17 mouse cellular contexts compared by ENCODE assay signal in the genomic region with DNA sequence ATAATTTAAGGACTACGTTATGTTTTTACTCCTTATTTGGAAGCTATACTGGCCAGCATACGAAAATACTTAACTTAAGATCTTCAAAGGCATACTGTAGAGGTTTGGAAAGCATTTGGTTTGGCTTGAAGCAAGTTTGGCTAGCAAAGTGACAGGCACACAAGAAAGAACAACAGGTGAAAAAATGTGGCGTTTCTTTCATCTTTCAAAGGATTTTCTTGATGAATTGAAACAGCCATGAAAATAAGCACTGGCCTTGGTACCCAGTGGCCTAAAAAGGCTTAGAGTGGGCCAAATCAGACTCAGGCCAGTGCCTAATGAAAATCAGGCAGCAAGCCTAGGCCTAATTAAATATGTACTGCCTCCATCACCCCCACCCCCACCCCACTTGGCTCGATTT.
DNase-seq lines count a peak whose midpoint lies in the region; ATAC-seq and TF ChIP-seq lines count a peak whose summit lies in the region.
"Had no signal": no experiment of that assay in that cellular context is flagged by ENCODE, and none has a peak within 500 bp of the region (broad histone marks: within the 10 kb centered on the region; RNA-seq: fewer than 3 reads in every experiment).

No protein-coding gene starts in this region.

- no peak overlapping the region for H3K9ac ChIP-seq in heart, embryonic 13.5 days
- H3K9ac ChIP-seq: embryonic facial prominence, embryonic 15.5 days; liver, embryonic 13.5 days; neural tube, embryonic 13.5 days had no signal

- no peaks in the 10 kb centered on the region for H3K36me3 ChIP-seq in heart, embryonic 13.5 days
- H3K36me3 ChIP-seq: embryonic facial prominence, embryonic 15.5 days; liver, embryonic 13.5 days; neural tube, embryonic 13.5 days had no signal

- ATAC-seq in heart, embryonic 13.5 days (ENCODE audit: extremely low read depth, insufficient number of reproducible peaks, low FRiP score, low TSS enrichment) = no peak
- ATAC-seq: CD4-positive, CD25-positive, alpha-beta regulatory T cell, adult 4 months; inflammation-experienced regulatory T-cells, adult 6 months had no signal

- no peaks in the 10 kb centered on the region for H3K27me3 ChIP-seq in heart, embryonic 13.5 days (replicated peaks)
- H3K27me3 ChIP-seq: embryonic facial prominence, embryonic 15.5 days; liver, embryonic 13.5 days; neural tube, embryonic 13.5 days had no signal

- no peak for DNase-seq in heart, adult 8-10 months (ENCODE audit: low spot score)
- peak; percentile 18 for DNase-seq in layer of hippocampus, adult 8-10 months (ENCODE audit: low spot score in 2 of 2)
- no peak for DNase-seq in layer of hippocampus, postnatal 36 days
- peak; percentile 90 for DNase-seq in brain, embryonic 14.5 days (ENCODE audit: low read depth)
- DNase-seq in c-Kit-positive CD71-positive TER-119-positive erythroid progenitor cells, embryonic 14.5 days (ENCODE audit: low spot score) = no peak
- no peak for DNase-seq in testis, postnatal 10 days (ENCODE audit: low spot score)
- DNase-seq: cerebellum, adult 11-12 months; kidney, postnatal 10 days; liver, embryonic 13.5 days; retina, postnatal 1 day; thymus, postnatal 4 days had no signal

- no peaks in the 10 kb centered on the region for H3K9me3 ChIP-seq in heart, embryonic 13.5 days
- H3K9me3 ChIP-seq: embryonic facial prominence, embryonic 15.5 days; liver, embryonic 13.5 days; neural tube, embryonic 13.5 days had no signal

- H3K4me2 ChIP-seq in heart, embryonic 13.5 days = no peak overlapping the region
- H3K4me2 ChIP-seq: embryonic facial prominence, embryonic 15.5 days; liver, embryonic 13.5 days; neural tube, embryonic 13.5 days had no signal

- TF ChIP-seq POLR2A in brain, embryonic 14.5 days (IDR thresholded peaks at IDR 0.05; ENCODE audit: borderline replicate concordance, extremely low read depth, insufficient read depth, insufficient read length, poor library complexity, severe bottlenecking) = no peak
- TF ChIP-seq POLR2A in embryonic fibroblast, embryonic 13.5 days (IDR thresholded peaks at IDR 0.05; ENCODE audit: low read depth, low read length) = no peak

- peak overlapping the region; percentile 85 for H3K27ac ChIP-seq in heart, embryonic 13.5 days (replicated peaks)
- H3K27ac ChIP-seq in embryonic fibroblast, embryonic 13.5 days (ENCODE audit: insufficient read depth, low read length) = peak overlapping the region; percentile 88; the same call in 1 of the 2 replicates
- H3K27ac ChIP-seq: embryonic facial prominence, embryonic 15.5 days; liver, embryonic 13.5 days; neural tube, embryonic 13.5 days had no signal

- TF ChIP-seq CTCF in brain, embryonic 14.5 days (IDR thresholded peaks at IDR 0.05; ENCODE audit: borderline replicate concordance, extremely low read depth, insufficient read depth, insufficient read length) = no peak
- TF ChIP-seq CTCF in embryonic fibroblast, embryonic 13.5 days (IDR thresholded peaks at IDR 0.05; ENCODE audit: borderline replicate concordance, insufficient read depth, low read length) = no peak

- 62% methylated on average over 4 of the region's 4 CpGs for WGBS in heart, embryonic 13.5 days

- H3K4me3 ChIP-seq in heart, embryonic 13.5 days = no peak overlapping the region
- H3K4me3 ChIP-seq in embryonic fibroblast, embryonic 13.5 days (ENCODE audit: insufficient read depth, low read length) = no peak overlapping the region
- H3K4me3 ChIP-seq: embryonic facial prominence, embryonic 15.5 days; liver, embryonic 13.5 days; neural tube, embryonic 13.5 days had no signal

- H3K4me1 ChIP-seq in heart, embryonic 13.5 days = peaks cover 30% of the 10 kb centered on the region
- H3K4me1 ChIP-seq in embryonic fibroblast, embryonic 13.5 days (ENCODE audit: control insufficient read depth, insufficient read depth, low read length) = peaks cover 11% of the 10 kb centered on the region
- H3K4me1 ChIP-seq: liver, embryonic 13.5 days; neural tube, embryonic 13.5 days had no signal

Comparison
In these comparisons a context has a peak if more than half of its experiments do, and no peak if none do; other contexts are left out.
1. DNase-seq: peak in layer of hippocampus, adult 8-10 months (2 of 2) and brain, embryonic 14.5 days (single experiment); none in heart, adult 8-10 months (single experiment), layer of hippocampus, postnatal 36 days (0 of 2), c-Kit-positive CD71-positive TER-119-positive erythroid progenitor cells, embryonic 14.5 days (single experiment) and testis, postnatal 10 days (single experiment).